Mouse (Mus musculus): ENCODE results near the gene Hat1.

Hat1 gene

DNA sequence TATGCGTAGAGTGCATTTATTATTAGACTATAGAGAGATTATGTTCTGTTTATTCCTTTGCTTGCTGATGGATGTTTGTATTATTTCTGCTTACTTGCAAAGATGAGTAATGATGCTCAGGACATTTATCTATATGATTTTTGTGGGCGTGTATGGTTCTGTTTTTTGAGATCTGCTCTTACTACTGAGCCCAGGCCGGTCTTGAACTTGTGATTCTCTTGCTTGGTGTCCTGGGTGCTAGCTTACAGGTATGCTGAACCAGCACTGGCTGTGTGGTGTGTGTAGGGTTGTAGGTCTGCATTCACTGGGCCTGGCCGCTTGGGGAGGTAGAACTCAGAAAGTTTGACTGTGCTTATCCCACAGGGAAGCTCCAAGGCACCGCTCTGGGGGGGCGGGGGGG lies 72.4 kb downstream of the Hat1 start:
- no peak for DNase-seq (ENCODE audit: extremely low read depth, low read depth, low spot score)

DNA sequence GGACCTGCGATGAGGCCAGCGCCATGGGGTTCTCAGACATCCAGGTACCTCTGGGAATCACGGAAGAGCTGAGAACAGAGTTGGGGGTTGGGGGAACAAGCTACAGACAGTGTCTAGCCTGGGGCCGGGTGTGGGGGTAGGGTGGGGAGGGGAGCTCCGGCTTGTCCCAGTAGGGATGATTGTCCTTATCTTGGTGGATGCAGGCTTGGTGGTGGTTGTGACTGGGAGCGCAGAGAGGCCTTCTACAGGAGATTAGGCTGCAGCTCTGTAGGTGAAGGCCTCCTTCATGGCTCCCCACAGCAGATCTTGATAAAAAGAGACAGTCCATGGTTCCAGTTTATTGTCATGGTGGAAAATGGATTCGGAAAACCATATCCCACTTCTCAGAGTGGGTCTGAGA lies 72.8 kb downstream of the Hat1 start:
- DNase-seq (ENCODE audit: extremely low read depth, low read depth, low spot score): no peak

DNA sequence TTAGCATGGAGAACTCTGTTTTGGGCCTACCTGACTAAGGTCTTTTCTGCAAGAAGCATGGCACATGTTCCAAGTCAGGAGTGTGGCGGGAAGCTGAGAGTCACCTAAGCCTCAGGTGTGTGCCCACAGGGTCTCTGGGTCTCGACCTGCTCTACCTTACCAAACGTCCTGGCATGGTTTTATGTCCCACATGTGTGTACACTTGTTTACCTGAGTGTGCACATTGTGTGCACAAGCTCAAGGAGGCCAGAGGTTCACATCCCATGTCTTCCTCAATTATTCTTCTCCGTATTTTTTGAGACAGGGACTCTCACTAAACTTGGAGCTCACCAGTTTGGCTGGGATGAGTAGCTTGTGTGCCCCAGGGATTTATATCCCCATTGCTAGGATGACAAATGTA lies 73.3 kb downstream of the Hat1 start:
- DNase-seq (ENCODE audit: extremely low read depth, low read depth, low spot score): no peak

DNA sequence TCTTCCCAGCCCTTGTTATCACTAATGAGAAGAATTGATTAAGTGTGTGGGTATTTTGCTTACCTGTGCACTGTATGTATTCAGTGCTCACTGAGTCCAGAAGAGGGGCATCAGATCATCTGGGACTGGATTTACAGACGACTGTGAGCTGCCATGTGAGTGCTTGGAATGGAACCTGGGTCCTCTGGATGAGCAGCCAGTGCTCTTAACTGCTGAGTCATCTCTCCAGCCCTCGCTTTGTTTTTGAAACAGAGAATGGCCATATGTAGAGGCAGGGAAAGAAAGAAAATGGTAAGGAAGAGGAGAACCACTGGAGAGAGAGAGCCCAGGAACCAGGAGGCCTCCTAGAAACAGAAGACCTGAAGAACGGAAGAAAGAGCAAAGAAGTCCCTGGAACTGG lies 73.8 kb downstream of the Hat1 start:
- DNase-seq (ENCODE audit: extremely low read depth, low read depth, low spot score): no peak

DNA sequence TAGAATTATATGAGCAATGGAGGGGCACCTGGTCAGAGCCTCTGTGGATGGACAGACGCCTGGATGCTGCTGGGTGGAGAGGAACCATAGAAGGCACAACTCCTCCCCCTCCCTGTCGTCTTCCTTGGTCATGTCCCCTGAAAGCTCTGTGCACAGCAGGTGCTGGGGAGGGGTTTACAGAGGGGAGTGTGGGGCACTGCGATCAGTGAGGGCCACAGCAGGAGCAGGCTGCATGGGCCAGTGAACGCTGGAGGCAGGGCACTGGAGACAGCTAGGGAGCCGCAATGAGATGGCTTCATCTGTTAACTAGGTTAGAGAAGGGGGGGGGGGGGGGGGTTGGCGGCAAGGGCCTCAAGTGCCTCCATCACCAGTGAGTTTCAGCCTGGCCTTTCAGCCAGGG lies 77.3 kb downstream of the Hat1 start:
- DNase-seq (ENCODE audit: extremely low read depth, low read depth, low spot score): no peak

DNA sequence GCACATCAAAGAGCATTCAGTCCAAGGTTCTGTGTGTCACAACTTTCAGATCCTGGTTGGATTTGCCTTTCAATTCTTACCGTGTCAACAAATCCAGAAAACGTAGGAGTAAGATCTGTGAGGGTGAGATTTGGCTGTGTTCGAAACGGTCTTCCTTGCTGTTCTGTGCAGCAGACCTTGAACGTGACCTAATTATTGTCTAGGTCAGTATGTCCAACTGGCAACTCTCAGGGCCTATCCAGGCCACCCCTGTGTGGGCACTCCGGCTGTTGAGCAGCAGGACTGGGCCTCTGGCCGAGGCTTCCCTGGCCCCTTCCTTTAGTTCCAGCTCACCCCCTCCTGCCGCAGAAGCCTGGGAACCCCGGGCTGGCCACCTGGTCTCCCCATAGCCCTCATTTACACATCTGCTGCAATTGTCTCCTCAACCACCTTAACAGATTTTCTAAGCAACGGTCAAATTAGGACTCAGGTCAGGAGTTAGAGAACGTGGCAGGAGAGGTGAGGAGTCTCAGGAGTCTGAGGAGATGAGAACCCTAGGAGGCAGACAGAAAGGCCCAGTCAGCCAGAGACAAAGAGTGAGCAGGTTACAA lies 78.2 kb downstream of the Hat1 start:
- no peak for DNase-seq (ENCODE audit: extremely low read depth, low read depth, low spot score)

DNA sequence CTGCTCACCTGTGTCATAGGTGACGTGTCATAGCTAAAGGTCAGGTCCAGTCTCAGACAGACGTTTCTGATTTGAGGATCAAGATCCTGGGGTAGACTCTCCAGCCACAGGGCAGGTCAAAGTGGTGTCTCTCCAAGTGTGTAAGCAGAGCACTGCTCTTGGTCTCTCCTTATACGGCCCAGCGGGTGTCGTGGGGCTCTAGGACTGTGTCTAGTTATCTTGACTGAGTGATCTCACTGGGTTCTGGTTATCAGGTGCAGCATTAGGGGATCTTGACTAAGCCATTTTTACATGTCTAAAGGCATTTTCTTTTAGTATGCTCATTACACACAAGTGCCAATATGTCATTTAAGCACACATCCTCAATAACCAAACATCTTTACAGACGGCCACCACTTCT lies 82.3 kb downstream of the Hat1 start:
- no peak for DNase-seq (ENCODE audit: extremely low read depth, low read depth, low spot score)

DNA sequence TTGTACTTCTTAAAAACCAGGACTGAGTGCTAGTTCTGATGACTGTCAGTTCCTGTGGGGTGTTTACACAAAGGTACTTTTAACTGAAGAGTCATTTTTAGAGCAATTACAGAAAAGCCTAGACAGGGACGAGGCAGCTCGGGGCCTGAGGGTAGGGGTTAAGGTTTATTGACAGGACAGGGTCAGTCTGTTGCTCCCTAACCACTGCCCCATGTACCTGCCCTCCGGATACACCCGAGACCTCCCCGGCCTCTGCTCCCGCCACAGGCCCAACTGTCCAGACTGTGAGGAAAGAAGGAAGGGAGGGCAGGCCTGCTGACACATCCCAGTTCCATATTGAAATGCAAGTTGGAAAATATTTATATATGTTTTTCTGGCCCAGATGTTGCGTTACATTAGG lies 85.1 kb downstream of the Hat1 start:
- no peak for DNase-seq (ENCODE audit: extremely low read depth, low read depth, low spot score)

DNA sequence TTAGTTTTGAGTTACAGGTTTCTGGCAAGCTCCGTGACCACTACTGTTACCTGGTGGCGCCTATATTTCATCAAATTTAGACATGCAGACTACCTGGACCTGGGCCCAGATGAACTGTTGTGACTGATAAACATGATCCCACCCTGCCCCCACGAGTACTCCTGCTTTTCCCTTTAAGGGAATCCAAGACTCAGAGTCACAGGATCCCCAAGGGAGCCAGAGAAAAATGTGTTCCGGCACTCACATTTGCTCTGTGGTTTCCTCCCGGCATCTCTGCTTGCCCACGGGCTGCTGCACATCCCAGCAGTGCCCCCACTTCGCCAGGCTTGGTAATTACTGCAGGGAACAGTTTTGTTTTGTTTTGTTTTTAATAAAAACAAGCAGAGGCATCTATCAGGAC lies 85.6 kb downstream of the Hat1 start:
- DNase-seq (ENCODE audit: extremely low read depth, low read depth, low spot score): no peak

DNA sequence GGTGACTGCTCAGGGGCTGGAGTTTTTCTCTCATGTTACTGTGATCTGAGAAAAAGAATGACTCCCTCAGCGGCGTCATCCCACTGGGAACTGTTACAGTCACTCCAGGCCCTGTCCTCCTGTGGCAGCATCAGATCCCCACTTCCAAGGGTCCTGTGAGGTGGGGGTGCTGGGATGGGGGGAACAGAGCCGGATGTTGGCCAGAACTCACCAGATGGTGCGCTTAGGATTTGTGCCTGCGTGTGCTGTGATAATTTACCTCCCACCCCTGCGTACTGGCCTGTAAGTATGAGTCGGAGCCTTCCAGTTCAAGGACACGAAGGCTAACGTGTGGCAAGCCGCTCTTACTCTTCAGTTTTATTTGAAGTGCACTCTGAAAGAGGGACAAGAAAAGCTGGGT lies 86.6 kb downstream of the Hat1 start:
- no peak for DNase-seq (ENCODE audit: extremely low read depth, low read depth, low spot score)

DNA sequence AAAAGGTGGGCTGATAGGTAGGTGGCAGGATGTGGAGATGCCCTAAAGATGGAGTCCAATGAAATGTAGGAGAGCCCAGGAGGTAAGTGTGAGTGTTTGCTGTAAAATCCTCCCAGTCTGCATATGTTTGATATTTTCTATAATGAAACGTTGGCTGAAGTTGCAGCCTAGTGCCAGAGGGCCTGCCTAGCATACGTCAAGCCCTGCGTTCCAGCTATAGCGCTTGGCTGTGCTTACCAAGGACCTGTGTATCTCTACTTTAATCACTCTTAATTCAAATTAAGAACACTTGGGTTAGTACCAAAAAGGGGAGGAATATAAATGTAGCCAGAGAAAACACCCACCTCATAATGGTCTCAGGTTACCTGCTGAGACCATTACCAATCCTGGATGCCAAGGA lies 87.0 kb downstream of the Hat1 start:
- DNase-seq (ENCODE audit: extremely low read depth, low read depth, low spot score): no peak

DNA sequence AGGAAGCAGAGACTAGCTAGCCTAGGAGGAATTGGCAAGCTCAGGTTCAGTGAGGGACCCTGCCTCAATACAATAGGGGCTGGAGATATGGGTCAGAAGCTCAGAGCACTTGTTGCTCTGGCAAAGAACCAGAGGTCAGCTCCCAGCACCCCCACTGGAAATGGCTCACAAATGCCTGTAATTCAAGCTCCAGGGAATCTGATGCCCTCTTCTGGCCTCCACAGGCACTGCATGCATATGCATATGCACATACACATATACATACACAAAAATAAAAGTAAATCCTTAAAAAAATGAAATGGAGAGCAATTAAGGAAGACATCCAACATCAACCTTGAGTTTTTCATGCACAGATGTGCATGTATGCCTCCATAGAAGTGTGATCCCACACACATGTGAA lies 89.0 kb downstream of the Hat1 start:
- no peak for DNase-seq (ENCODE audit: extremely low read depth, low read depth, low spot score)

DNA sequence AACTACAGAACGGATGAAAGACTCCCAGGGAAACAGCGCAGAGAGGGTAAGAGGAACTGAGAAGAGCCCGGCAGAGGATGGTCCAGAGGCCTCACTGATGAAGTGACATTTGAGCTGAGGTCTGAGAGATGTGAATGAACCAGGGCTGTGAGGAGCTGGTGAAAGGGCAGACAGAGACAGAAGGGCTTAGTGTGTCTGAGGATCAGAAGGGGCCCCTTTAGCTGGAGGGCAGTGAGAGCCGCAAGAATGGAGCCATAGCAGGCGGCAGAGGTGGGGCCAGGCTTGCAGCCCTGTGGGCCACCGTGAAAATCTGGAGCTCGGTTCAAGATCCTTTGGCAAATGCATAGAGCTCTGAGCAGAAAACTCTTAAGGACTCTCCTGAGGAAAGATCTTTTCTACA lies 91.2 kb downstream of the Hat1 start:
- no peak for DNase-seq (ENCODE audit: extremely low read depth, low read depth, low spot score)

DNA sequence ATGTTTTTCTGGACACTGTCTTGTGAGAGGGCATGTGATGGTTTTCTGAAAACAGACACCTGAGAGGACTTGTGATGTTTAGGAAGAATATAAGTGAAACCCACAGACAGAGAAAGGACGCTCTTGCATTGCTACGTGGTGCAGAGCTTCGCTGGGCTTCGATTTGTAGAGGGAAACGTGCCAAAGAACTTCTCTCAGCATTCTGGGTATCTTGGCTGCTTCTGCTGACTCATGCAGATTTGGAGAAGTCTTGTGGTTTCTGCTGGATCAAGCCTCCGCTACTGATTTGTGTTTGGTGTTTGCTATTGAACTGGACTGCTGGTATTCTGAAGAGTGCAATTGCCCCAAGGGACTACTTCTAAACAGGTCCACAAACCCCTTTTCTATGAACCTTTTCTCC lies 93.1 kb downstream of the Hat1 start:
- DNase-seq (ENCODE audit: extremely low read depth, low read depth, low spot score): no peak

DNA sequence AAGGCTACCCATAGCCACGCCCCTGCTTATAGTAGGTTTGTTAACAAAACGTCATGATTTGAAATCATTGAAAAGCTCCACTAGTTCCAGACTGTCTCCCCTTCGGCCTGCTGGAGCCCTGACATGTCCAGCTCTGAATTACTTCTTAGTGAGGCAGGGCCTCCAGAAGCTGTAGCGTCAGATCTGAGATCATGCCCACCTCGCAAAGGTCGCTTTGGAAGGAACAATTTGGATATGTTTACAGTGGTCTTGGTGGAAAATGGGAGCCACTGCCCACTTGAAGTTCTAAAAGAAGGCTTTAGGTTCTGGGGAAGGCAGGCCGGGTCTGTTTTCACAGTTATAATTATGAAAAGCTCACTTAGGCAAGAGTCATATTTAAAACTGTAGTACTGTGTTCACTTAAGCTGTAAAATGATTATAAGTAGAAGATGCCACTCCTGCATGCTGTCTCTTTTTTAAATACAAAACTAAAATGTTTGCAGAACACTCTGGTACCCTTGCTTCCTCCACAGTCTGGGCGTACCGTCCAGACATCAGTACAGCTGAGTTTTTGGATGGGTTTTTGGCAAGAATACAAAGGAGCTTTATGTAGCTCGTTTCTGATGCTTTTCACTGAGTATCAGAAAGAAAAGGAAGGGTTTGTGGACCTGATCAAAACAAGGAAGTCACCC lies 94.4 kb downstream of the Hat1 start:
- DNase-seq (ENCODE audit: extremely low read depth, low read depth, low spot score): no peak

DNA sequence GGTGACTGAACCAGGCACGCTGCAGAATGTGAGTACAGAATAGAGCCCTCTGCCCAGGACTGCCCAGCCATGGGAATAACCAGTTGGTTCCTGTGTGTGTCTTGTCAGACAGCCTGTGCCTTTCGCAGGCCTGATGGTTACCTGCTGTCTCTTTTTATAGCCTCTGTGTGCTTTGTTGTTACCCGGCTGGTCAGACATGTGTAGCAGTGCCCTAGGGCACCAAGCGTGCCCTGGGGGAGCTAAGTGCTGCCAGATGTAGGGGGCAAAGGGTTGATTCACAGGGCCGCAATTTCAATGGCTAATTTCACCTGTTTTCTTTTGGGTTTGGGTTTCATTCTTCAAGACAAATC lies 94.9 kb downstream of the Hat1 start:
- no peak for DNase-seq (ENCODE audit: extremely low read depth, low read depth, low spot score)

All from fat pad, adult 2 months (tissue).